Mouse (Mus musculus) embryonic facial prominence, embryonic 12.5 days (tissue): ENCODE results near the gene Spata32. TPM values are rescaled to one million over a fixed set of nuclear protein-coding genes. Genes with fewer than 3 reads are reported as not detected.

Experiments used
- ATAC-seq: fragments of 200-750 bp; cut with Nextera tagmentation; 2 replicates; pipeline ENCODE4 v1.8.0; 2017; ENCODE audit not compliant: insufficient number of reproducible peaks, insufficient read depth, low FRiP score, low TSS enrichment
- H3K27ac ChIP-seq: fragments of 300-500 bp; sonication (generic); 2 replicates; pipeline ENCODE4 v1.5.1; 2016; ENCODE audit warnings: mild to moderate bottlenecking
- H3K27me3 ChIP-seq: fragments of 300-500 bp; sonication (generic); 2 replicates; pipeline ENCODE4 v1.6.1; 2016; ENCODE audit warnings: mild to moderate bottlenecking, moderate library complexity
- H3K36me3 ChIP-seq: fragments of 300-500 bp; sonication (generic); 2 replicates; pipeline ENCODE4 v1.6.1; 2016; ENCODE audit warnings: mild to moderate bottlenecking
- H3K4me1 ChIP-seq: fragments of 300-500 bp; sonication (generic); 2 replicates; pipeline ENCODE4 v1.6.1; 2016
- H3K4me2 ChIP-seq: fragments of 300-500 bp; sonication (generic); replicated peaks from 2 replicates; pipeline ENCODE4 v1.6.1; 2016; ENCODE audit warnings: mild to moderate bottlenecking, moderate library complexity
- H3K4me3 ChIP-seq: fragments of 300-500 bp; sonication (generic); 2 replicates; pipeline ENCODE4 v1.5.1; 2016; ENCODE audit warnings: mild to moderate bottlenecking
- H3K9ac ChIP-seq: fragments of 300-500 bp; sonication (generic); 2 replicates; pipeline ENCODE4 v1.6.1; 2016; ENCODE audit warnings: mild to moderate bottlenecking, moderate library complexity
- H3K9me3 ChIP-seq: fragments of 300-500 bp; sonication (generic); 2 replicates; pipeline ENCODE4 v1.6.1; 2016; ENCODE audit warnings: mild to moderate bottlenecking, moderate library complexity
- WGBS: fragments of 180-500 bp; shearing (Covaris S2); methylation state at CpG from one replicate; pipeline ENCODE4 v1.1.7; 2016; 5-methylcytosine and 5-hydroxymethylcytosine counted together
- polyA plus RNA-seq: library from polyadenylated mRNA; unstranded; fragments of >200 nt; fragmentation: Nextera tagmentation; extraction: Ambion mirVana; gene quantifications from 2 replicates; pipeline ENCODE4 v1.2.1, GENCODE M21; 2016

Spata32 gene
- polyA plus RNA-seq, 1 experiment from 2014 or later = not detected

- H3K4me3 ChIP-seq = no peak overlapping the region
- 89% methylated on average over 5 of the region's 5 CpGs for WGBS
- no peaks in the 10 kb centered on the region for H3K36me3 ChIP-seq
These were observed 41.8 kb upstream of the Spata32 start for GRCm38 (mm10) chr11:103260034-103260433.

GRCm38 (mm10) chr11:103257938-103258481, 39.8 kb upstream of the Spata32 start:
- H3K9me3 ChIP-seq = no peaks in the 10 kb centered on the region
- no peak for ATAC-seq
- no peaks in the 10 kb centered on the region for H3K36me3 ChIP-seq
- H3K27me3 ChIP-seq = no peaks in the 10 kb centered on the region
- no peak overlapping the region for H3K27ac ChIP-seq
- no peak overlapping the region for H3K4me2 ChIP-seq
- no peak overlapping the region for H3K4me3 ChIP-seq
- H3K9ac ChIP-seq = no peak overlapping the region
- peaks cover 10% of the 10 kb centered on the region for H3K4me1 ChIP-seq
- 90% methylated on average over 4 of the region's 4 CpGs for WGBS

More at GRCm38 (mm10) chr11:103260034-103260433, 41.8 kb upstream of the Spata32 start:
- H3K4me1 ChIP-seq = peaks cover 20% of the 10 kb centered on the region
- H3K9me3 ChIP-seq = no peaks in the 10 kb centered on the region
- H3K27ac ChIP-seq = no peak overlapping the region
- no peak for ATAC-seq
- H3K4me2 ChIP-seq = no peak overlapping the region
- H3K27me3 ChIP-seq = no peaks in the 10 kb centered on the region
- H3K9ac ChIP-seq = no peak overlapping the region

GRCm38 (mm10) chr11:103253605-103254004, 35.4 kb upstream of the Spata32 start:
- no peak for ATAC-seq
- Histone ChIP-seq H3K4me3 (no peak overlapping the region), H3K27ac (no peak overlapping the region), H3K4me1 (peaks cover 9% of the 10 kb centered on the region; the same call in 1 of the 2 replicates), H3K9ac (no peak overlapping the region), H3K36me3 (no peaks in the 10 kb centered on the region), H3K4me2 (no peak overlapping the region), H3K9me3 (no peaks in the 10 kb centered on the region), H3K27me3 (no peaks in the 10 kb centered on the region)
- 86% methylated on average over 5 of the region's 5 CpGs for WGBS

GRCm38 (mm10) chr11:103252380-103252779, 34.1 kb upstream of the Spata32 start:
- Histone ChIP-seq H3K27me3 (no peaks in the 10 kb centered on the region), H3K9ac (no peak overlapping the region), H3K27ac (no peak overlapping the region), H3K9me3 (no peaks in the 10 kb centered on the region), H3K4me1 (peaks cover 20% of the 10 kb centered on the region), H3K4me2 (no peak overlapping the region), H3K36me3 (no peaks in the 10 kb centered on the region), H3K4me3 (no peak overlapping the region)
- no peak for ATAC-seq
- 94% methylated on average over 5 of the region's 5 CpGs for WGBS

- Histone ChIP-seq H3K4me1 (peaks cover 33% of the 10 kb centered on the region), H3K27me3 (no peaks in the 10 kb centered on the region), H3K4me3 (no peak overlapping the region), H3K36me3 (no peaks in the 10 kb centered on the region), H3K9ac (no peak overlapping the region), H3K9me3 (no peaks in the 10 kb centered on the region), H3K27ac (no peak overlapping the region), H3K4me2 (no peak overlapping the region)
- ATAC-seq = no peak
- WGBS = 93% methylated on average over 3 of the region's 3 CpGs
These were observed 32.1 kb upstream of the Spata32 start for GRCm38 (mm10) chr11:103250324-103250723.

- WGBS = 52% methylated on average over 6 of the region's 6 CpGs
- H3K4me2 ChIP-seq = no peak overlapping the region
- H3K9ac ChIP-seq = no peak overlapping the region
- no peaks in the 10 kb centered on the region for H3K9me3 ChIP-seq
- H3K27ac ChIP-seq = 0 out of 2 replicates have a peak overlapping the region, but pooled peaks have one; percentile 30
- H3K36me3 ChIP-seq = no peaks in the 10 kb centered on the region
- no peak overlapping the region for H3K4me3 ChIP-seq
- peaks cover 35% of the 10 kb centered on the region for H3K4me1 ChIP-seq
- no peak for ATAC-seq
- H3K27me3 ChIP-seq = no peaks in the 10 kb centered on the region
These were observed 31.3 kb upstream of the Spata32 start for GRCm38 (mm10) chr11:103249509-103249908.

- no peaks in the 10 kb centered on the region for H3K36me3 ChIP-seq
- peaks cover 35% of the 10 kb centered on the region for H3K4me1 ChIP-seq
- no peak overlapping the region for H3K9ac ChIP-seq
- 50% methylated on average over 5 of the region's 5 CpGs for WGBS
- no peak overlapping the region for H3K27ac ChIP-seq
- H3K27me3 ChIP-seq = no peaks in the 10 kb centered on the region
- no peak overlapping the region for H3K4me2 ChIP-seq
- no peak for ATAC-seq
- no peaks in the 10 kb centered on the region for H3K9me3 ChIP-seq
- no peak overlapping the region for H3K4me3 ChIP-seq
These were observed 30.6 kb upstream of the Spata32 start for GRCm38 (mm10) chr11:103248837-103249236.

- Histone ChIP-seq H3K27ac (peak overlapping the region; percentile 55; the same call in 1 of the 2 replicates), H3K4me2 (no peak overlapping the region), H3K36me3 (no peaks in the 10 kb centered on the region), H3K9ac (no peak overlapping the region), H3K4me1 (peaks cover 35% of the 10 kb centered on the region), H3K27me3 (no peaks in the 10 kb centered on the region), H3K9me3 (no peaks in the 10 kb centered on the region), H3K4me3 (no peak overlapping the region)
- ATAC-seq = no peak
- WGBS = 66% methylated on average over 11 of the region's 11 CpGs
These were observed 29.4 kb upstream of the Spata32 start for GRCm38 (mm10) chr11:103247504-103248177.

- Histone ChIP-seq H3K27me3 (no peaks in the 10 kb centered on the region), H3K4me3 (no peak overlapping the region), H3K36me3 (no peaks in the 10 kb centered on the region), H3K4me2 (no peak overlapping the region), H3K27ac (no peak overlapping the region), H3K4me1 (peaks cover 35% of the 10 kb centered on the region), H3K9me3 (no peaks in the 10 kb centered on the region), H3K9ac (no peak overlapping the region)
- WGBS = 70% methylated on average over 4 of the region's 4 CpGs
- no peak for ATAC-seq
These were observed 28.6 kb upstream of the Spata32 start for GRCm38 (mm10) chr11:103246731-103247290.

- H3K9ac ChIP-seq = no peak overlapping the region
- H3K4me1 ChIP-seq = peaks cover 35% of the 10 kb centered on the region
- no peak overlapping the region for H3K4me3 ChIP-seq
- H3K27me3 ChIP-seq = no peaks in the 10 kb centered on the region
- 76% methylated on average over 10 of the region's 10 CpGs for WGBS
- no peak for ATAC-seq
- H3K4me2 ChIP-seq = no peak overlapping the region
- H3K36me3 ChIP-seq = 0 out of 2 replicates have a peak, but pooled peaks cover 1% of the 10 kb centered on the region
- no peaks in the 10 kb centered on the region for H3K9me3 ChIP-seq
- no peak overlapping the region for H3K27ac ChIP-seq
These were observed 28.0 kb upstream of the Spata32 start for GRCm38 (mm10) chr11:103246081-103246730.

- H3K4me2 ChIP-seq = no peak overlapping the region
- H3K4me3 ChIP-seq = no peak overlapping the region
- H3K4me1 ChIP-seq = peaks cover 35% of the 10 kb centered on the region
- no peak overlapping the region for H3K27ac ChIP-seq
- 91% methylated on average over 4 of the region's 4 CpGs for whole genome bisulfite sequencing
- no peak overlapping the region for H3K9ac ChIP-seq
- no peak for ATAC-seq
- H3K27me3 ChIP-seq = no peaks in the 10 kb centered on the region
- H3K9me3 ChIP-seq = no peaks in the 10 kb centered on the region
- peaks cover 7% of the 10 kb centered on the region; the same call in 1 of the 2 replicates for H3K36me3 ChIP-seq
These were observed 26.6 kb upstream of the Spata32 start for GRCm38 (mm10) chr11:103244856-103245255.
